Mouse (Mus musculus) kidney, adult 8-10 months (tissue): ENCODE results near the gene Efl1.
"Not testable (repeated sequence)": the region's sequence is repeated elsewhere in the genome, so short reads cannot be mapped to it uniquely, and the experiment has no call there.

ENCODE experiments used
- DNase-seq, 2 experiments: peaks; one replicate each; pipeline ENCODE4 v3.0.0; 2022

Gene Efl1

GRCm38 (mm10) chr7:82764951-82765350 is 116.5 kb downstream of the Efl1 start:
- no peak for DNase-seq

GRCm38 (mm10) chr7:82766623-82767022 is 118.2 kb downstream of the Efl1 start:
- no peak for DNase-seq

- DNase-seq = no peak
Observed at GRCm38 (mm10) chr7:82770207-82770606, 121.8 kb downstream of the Efl1 start.

- not testable (repeated sequence) for DNase-seq
Observed at GRCm38 (mm10) chr7:82770957-82771660, 122.7 kb downstream of the Efl1 start.

GRCm38 (mm10) chr7:82771661-82772021 is 123.2 kb downstream of the Efl1 start:
- DNase-seq = not testable (repeated sequence)

- no peak for DNase-seq
Observed at GRCm38 (mm10) chr7:82772481-82772880, 124.1 kb downstream of the Efl1 start.

- no peak for DNase-seq
Observed at GRCm38 (mm10) chr7:82773150-82773549, 124.7 kb downstream of the Efl1 start.

- DNase-seq = no peak
Observed at GRCm38 (mm10) chr7:82773884-82774283, 125.5 kb downstream of the Efl1 start.

- DNase-seq = no peak
Observed at GRCm38 (mm10) chr7:82775090-82775489, 126.7 kb downstream of the Efl1 start.

- peak; percentile 7 to 38 for DNase-seq
Observed at GRCm38 (mm10) chr7:82783071-82783470, 134.7 kb downstream of the Efl1 start.

- no peak for DNase-seq
Observed at GRCm38 (mm10) chr7:82783693-82784092, 135.3 kb downstream of the Efl1 start.

GRCm38 (mm10) chr7:82785335-82785934 is 137.0 kb downstream of the Efl1 start:
- DNase-seq = no peak

GRCm38 (mm10) chr7:82785970-82786647 is 137.7 kb downstream of the Efl1 start:
- DNase-seq = no peak

- no peak for DNase-seq
Observed at GRCm38 (mm10) chr7:82792644-82793043, 144.2 kb downstream of the Efl1 start.

GRCm38 (mm10) chr7:82793111-82793510 is 144.7 kb downstream of the Efl1 start:
- DNase-seq = no peak

- no peak for DNase-seq
Observed at GRCm38 (mm10) chr7:82794542-82794941, 146.1 kb downstream of the Efl1 start.

GRCm38 (mm10) chr7:82802206-82802605 is 153.8 kb downstream of the Efl1 start:
- no peak for DNase-seq

GRCm38 (mm10) chr7:82808257-82808656 is 159.8 kb downstream of the Efl1 start:
- DNase-seq = no peak

- no peak for DNase-seq
Observed at GRCm38 (mm10) chr7:82809126-82809525, 160.7 kb downstream of the Efl1 start.

GRCm38 (mm10) chr7:82810799-82811139 is 162.4 kb downstream of the Efl1 start:
- DNase-seq = no peak

GRCm38 (mm10) chr7:82811140-82811851 is 162.9 kb downstream of the Efl1 start:
- DNase-seq = no peak

- no peak for DNase-seq
Observed at GRCm38 (mm10) chr7:82812186-82813155, 164.1 kb downstream of the Efl1 start.
